Mouse (Mus musculus) midbrain, embryonic 15.5 days (tissue): Measurements from ENCODE around the gene Tcirg1. TPM values are rescaled to one million over a fixed set of nuclear protein-coding genes. Genes with fewer than 3 reads are reported as not detected.

ENCODE experiments used
- polyA plus RNA-seq: library from polyadenylated mRNA; unstranded; fragments of >200 nt; fragmentation: Nextera tagmentation; extraction: Ambion mirVana; gene quantifications from 2 replicates; pipeline ENCODE4 v1.2.1, GENCODE M21; 2015

The Tcirg1 gene
- polyA plus RNA-seq, 1 experiment from 2014 or later, result 14.6 TPM

Other genes starting within 250 kb of the Tcirg1 start
- gene Lrp5, start 220.6 kb downstream of the Tcirg1 start, polyA plus RNA-seq, result 1.1 and 1.4 TPM in 2 replicates
- gene 1810055G02Rik, start 198.8 kb downstream of the Tcirg1 start, polyA plus RNA-seq, result 34.6 and 35.9 TPM in 2 replicates
- gene Kmt5b, start 139.7 kb downstream of the Tcirg1 start, polyA plus RNA-seq, result 51.9 and 59.9 TPM in 2 replicates
- gene Chka, start 55.4 kb downstream of the Tcirg1 start, polyA plus RNA-seq, result 65.6 and 66.3 TPM in 2 replicates
- gene Ndufs8, start 5.6 kb upstream of the Tcirg1 start, polyA plus RNA-seq, result 246 and 258 TPM in 2 replicates
- gene Aldh3b1, start 22.7 kb upstream of the Tcirg1 start, polyA plus RNA-seq, result 1.9 TPM in 2 replicates
- gene Unc93b1, start 28.1 kb upstream of the Tcirg1 start, polyA plus RNA-seq, result 11.7 and 11.8 TPM in 2 replicates
- not detected in 2 replicates for gene Aldh3b3, start 51.5 kb upstream of the Tcirg1 start, polyA plus RNA-seq
- 0.43 and 0.67 TPM in 2 replicates for gene Aldh3b2, start 65.2 kb upstream of the Tcirg1 start, polyA plus RNA-seq
- gene Acy3, start 79.4 kb upstream of the Tcirg1 start, polyA plus RNA-seq, result 1.7 and 2.2 TPM in 2 replicates
- not detected in 2 replicates for gene Tbx10, start 85.6 kb upstream of the Tcirg1 start, polyA plus RNA-seq
- gene Nudt8, start 93.4 kb upstream of the Tcirg1 start, polyA plus RNA-seq, result 30.6 and 33.4 TPM in 2 replicates
- 6.5 and 8.3 TPM in 2 replicates for gene Gm49405, start 93.5 kb upstream of the Tcirg1 start, polyA plus RNA-seq
- gene Doc2g, start 96.2 kb upstream of the Tcirg1 start, polyA plus RNA-seq, result 8.4 and 12.1 TPM in 2 replicates
- 229 and 239 TPM in 2 replicates for gene Ndufv1, start 105.7 kb upstream of the Tcirg1 start, polyA plus RNA-seq
- 513 and 520 TPM in 2 replicates for gene Gstp1, start 130.9 kb upstream of the Tcirg1 start, polyA plus RNA-seq
- gene Gstp2, start 138.9 kb upstream of the Tcirg1 start, polyA plus RNA-seq, result 2.7 and 5.6 TPM in 2 replicates
- not detected in 2 replicates for gene Gstp3, start 152.4 kb upstream of the Tcirg1 start, polyA plus RNA-seq
- 0.22 TPM in 1 of 2 replicates, not detected in the other for gene Cabp2, start 174.4 kb upstream of the Tcirg1 start, polyA plus RNA-seq
- gene Cdk2ap2, start 190.0 kb upstream of the Tcirg1 start, polyA plus RNA-seq, result 92.3 and 92.9 TPM in 2 replicates
- gene Pitpnm1, start 192.9 kb upstream of the Tcirg1 start, polyA plus RNA-seq, result 97.7 and 102 TPM in 2 replicates
- gene Aip, start 218.7 kb upstream of the Tcirg1 start, polyA plus RNA-seq, result 99.5 and 101 TPM in 2 replicates
- 0.04 TPM in 1 of 2 replicates, not detected in the other for gene Gpr152, start 232.7 kb upstream of the Tcirg1 start, polyA plus RNA-seq
- gene Cabp4, start 236.9 kb upstream of the Tcirg1 start, polyA plus RNA-seq, result 0.22 and 0.28 TPM in 2 replicates
- 127 and 139 TPM in 2 replicates for gene Coro1b, start 241.5 kb upstream of the Tcirg1 start, polyA plus RNA-seq
- 0.26 and 0.96 TPM in 2 replicates for gene Ptprcap, start 246.5 kb upstream of the Tcirg1 start, polyA plus RNA-seq